Mouse (Mus musculus) left cerebral cortex, adult 11 months (tissue): ENCODE results near the gene Ube3b.

Source experiments
- DNase-seq: peaks from one replicate; pipeline ENCODE4 v3.0.0; 2022; ENCODE audit warnings: low spot score

Ube3b gene

GRCm38 (mm10) chr5:114380209-114381012 is at the start of gene Ube3b, which contains the start of gene Kctd10:
Gene Ube3b (plus strand): TSS chr5:114380607.
Gene Kctd10 (minus strand): TSS chr5:114380508.
- peak; percentile 68 for DNase-seq

DNA sequence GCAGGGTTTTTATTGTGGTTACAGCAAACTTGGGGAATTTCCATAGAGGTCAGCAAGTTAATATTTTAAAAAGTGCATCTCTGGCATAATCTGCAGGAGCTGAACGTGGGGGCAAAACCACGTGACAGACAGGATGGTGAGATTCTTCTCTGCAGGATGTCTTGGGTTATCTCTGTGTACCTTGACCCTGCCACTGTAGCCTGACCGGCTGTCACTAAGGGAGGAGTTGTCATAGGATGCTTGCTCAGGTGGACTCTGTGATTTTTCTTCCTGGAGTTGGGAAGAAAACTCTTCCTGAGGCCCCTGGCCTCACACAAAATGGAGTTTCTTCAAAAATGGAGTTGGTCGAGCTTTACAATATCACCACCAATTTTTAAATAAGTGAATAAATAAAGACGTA is 37.4 kb upstream of the Ube3b start:
- DNase-seq, result no peak

- no peak for DNase-seq
Measured at GRCm38 (mm10) chr5:114343612-114344011, 36.8 kb upstream of the Ube3b start.

DNA sequence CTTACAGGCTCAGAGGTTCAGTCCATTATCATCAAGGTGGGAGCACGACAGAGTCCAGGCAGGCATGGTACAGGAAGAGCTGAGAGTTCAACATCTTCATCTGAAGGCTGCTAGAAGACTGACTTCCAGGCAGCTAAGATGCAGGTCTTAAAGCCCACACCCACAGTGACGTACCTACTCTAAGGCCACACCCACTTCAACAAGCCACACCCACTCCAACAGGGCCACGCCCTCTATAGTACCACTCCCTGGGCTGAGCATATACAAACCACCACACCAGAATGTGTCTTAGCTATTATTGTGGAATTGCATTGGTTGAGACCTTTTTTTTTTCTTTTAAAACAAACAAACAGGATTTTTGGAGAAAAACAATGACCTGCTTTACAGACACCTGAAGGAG is 34.9 kb upstream of the Ube3b start:
- DNase-seq, result no peak

DNA sequence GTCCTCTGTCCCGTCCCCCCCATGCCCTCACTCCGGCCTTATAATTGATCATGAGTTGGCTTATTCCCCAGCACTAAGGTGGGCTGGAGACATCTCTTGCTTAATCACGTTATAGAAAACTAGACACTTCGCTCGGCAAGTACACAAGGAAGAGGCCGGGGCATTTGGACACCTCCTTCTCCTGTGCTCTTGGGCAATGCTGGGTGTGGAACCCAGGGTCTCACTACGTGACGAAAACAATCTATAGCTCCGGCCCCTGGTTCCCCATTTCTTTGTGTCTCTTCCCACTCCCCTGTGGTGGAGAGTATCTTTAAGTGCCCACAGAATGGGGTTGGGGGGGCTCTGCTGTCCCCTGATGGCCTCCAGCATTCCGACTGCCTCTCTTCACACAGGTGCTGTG is 33.4 kb upstream of the Ube3b start:
- no peak for DNase-seq

DNA sequence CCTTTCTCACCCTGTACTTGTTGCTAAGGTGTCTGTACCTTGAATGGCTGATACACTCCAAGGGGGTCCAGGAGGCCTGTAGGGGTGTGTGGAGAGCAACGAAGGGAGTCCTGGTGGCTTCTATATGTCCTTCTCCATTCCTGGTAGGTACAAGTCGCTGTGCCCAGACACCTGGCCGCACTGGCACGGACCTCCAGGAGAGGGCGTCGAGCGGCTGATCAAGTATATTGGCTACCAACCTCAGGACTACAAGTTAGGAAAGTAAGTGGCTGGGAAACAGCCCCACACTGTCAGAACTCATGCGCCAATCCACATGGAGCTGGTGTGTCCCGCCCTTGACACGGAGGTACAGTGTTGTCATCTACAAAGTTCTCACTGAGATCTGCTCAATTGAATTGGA is 28.9 kb upstream of the Ube3b start:
- DNase-seq, result no peak

GRCm38 (mm10) chr5:114356250-114356935 is 24.0 kb upstream of the Ube3b start:
- DNase-seq, result peak; percentile 66

DNA sequence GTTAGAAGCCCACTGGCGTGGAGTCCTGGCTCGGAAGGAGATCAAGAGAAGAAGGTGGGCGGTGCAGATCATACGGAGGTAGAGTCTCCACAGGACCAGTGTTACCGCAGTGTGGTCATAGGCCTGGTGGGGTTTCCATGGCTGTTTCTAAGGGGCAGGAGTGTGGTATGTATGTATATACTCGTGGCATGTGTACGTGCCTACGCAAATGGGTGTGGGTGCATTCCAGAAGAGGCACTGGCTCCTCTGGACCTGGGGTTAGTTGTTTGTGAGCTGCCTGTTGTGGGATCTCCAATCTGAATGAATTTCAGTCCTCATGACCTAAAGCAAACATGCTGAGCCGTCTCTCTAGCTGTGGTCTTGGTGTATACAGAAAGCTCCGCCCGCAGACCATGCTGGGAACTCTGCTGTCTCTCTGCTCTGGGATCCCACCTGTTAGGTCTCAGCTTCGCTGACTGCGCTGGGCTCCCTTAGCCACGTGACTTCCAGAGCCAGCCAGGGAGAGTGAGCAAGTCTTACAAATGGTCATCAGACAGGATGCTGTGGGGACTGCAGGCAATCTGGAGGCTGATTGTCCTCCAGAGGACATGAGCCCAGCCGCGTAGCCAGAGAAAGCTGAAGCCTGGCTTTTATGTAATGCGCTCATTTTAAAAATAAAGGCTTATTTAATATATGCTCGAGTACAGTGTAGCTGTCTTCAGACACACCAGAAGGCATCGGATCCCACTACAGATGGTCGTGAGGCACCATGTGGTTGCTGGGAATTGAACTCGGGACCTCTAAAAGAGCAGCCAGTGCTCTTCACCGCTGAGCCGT is 23.3 kb upstream of the Ube3b start:
- no peak for DNase-seq

- DNase-seq, result peak; percentile 58
Measured at GRCm38 (mm10) chr5:114358833-114359232, 21.6 kb upstream of the Ube3b start.

GRCm38 (mm10) chr5:114359586-114359985 is 20.8 kb upstream of the Ube3b start:
- no peak for DNase-seq

- no peak for DNase-seq
Measured at GRCm38 (mm10) chr5:114360968-114361367, 19.4 kb upstream of the Ube3b start.

GRCm38 (mm10) chr5:114365043-114365752 is 15.2 kb upstream of the Ube3b start:
- DNase-seq, result no peak

DNA sequence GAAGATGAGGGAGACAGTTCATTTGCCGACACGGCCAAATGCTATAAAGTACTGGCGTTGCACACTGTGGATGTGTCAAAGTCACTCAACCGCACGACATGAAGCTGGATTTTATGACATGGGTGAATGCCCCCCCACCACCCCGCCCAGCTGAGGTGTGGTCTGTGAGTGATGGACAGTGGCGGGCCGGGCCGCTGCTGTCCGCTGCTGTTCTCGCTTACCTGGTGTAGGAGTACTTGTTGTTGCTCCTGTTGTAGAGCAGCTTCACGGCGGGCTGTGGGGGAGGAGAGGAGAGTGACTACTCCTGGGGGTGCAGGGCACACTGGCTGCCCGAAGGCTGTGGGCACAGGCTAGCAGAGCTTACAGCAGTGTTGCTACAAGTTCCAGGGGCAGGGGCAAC is 12.3 kb upstream of the Ube3b start:
- no peak for DNase-seq

- DNase-seq, result no peak
Measured at GRCm38 (mm10) chr5:114368803-114369496, 11.5 kb upstream of the Ube3b start.

GRCm38 (mm10) chr5:114369921-114370320 is 10.5 kb upstream of the Ube3b start:
- DNase-seq, result no peak

GRCm38 (mm10) chr5:114370371-114370776 is 10.0 kb upstream of the Ube3b start:
- no peak for DNase-seq

DNA sequence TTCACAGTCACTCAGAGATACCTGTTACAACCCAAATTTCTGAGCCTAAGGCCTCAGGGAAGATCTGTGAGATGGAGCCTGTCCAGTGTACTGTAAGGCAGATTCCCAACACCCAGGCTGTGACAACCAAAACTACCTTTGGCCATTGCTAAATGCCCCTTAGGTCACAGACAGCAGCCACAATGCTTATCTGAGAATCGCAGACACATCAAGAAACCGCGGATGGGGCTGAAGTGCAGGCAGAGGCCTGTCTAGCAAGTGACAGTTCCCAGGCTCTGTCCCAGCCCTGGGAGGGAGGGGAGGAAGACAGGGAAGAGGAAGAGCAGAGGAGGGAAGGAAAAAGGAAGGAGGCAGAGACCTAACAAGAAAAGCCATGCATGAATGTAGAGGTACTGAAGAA is 9.1 kb upstream of the Ube3b start:
- DNase-seq, result no peak

GRCm38 (mm10) chr5:114371731-114372473 is 8.5 kb upstream of the Ube3b start:
- no peak for DNase-seq

GRCm38 (mm10) chr5:114372565-114372964 is 7.8 kb upstream of the Ube3b start:
- DNase-seq, result no peak

- no peak for DNase-seq
Measured at GRCm38 (mm10) chr5:114373174-114373573, 7.2 kb upstream of the Ube3b start.

DNA sequence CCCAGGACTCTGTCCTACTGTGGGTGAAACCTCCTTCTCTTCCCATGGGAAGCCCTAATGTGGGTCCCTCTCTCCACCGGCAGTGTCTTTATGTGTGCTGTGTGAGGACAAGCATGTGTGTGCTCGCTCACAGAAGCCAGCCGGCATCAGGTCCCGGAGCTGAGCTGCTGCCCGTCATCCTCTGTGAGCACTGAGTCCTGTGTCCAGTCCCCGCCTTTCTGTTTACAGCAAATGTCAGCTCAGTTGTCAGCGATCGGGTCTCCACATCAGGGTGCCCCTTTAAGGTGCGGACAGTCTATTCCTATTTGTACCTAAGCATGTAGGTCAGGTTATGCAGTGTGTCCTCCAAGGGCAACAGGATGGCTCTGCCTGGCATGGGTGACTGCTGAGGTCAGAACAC is 6.8 kb upstream of the Ube3b start:
- DNase-seq, result no peak
